Mouse (Mus musculus) monocyte, adult 59 days (primary cell): ENCODE results near the gene Dnajb14. TPM values are rescaled to one million over a fixed set of nuclear protein-coding genes. Genes with fewer than 3 reads are reported as not detected.

Source experiments
- total RNA-seq, 2 experiments: library from RNA; stranded (reverse); gene quantifications; one replicate each; pipeline ENCODE4 v1.2.4; 2023

Gene Dnajb14
- total RNA-seq = 10 to 100 TPM; 34.4 to 36.4 TPM

GRCm38 (mm10) chr3:137867437-137868093, at the start of gene Dnajb14:
Gene Dnajb14, plus strand, starts transcription at chr3:137867675.

GRCm38 (mm10) chr3:137864124-137864987, 3.1 kb upstream of the Dnajb14 start, which contains the start of gene H2afz:
Gene H2afz, plus strand, starts transcription at chr3:137864487.

GRCm38 (mm10) chr3:137918172-137918931, 50.9 kb downstream of the Dnajb14 start, which contains the start of gene Lamtor3:
Gene Lamtor3, plus strand, starts transcription at chr3:137918506.

Other genes starting within 250 kb of the Dnajb14 start
- not detected for gene Ddit4l, start 246.1 kb upstream of the Dnajb14 start, total RNA-seq
- not detected for gene Gm21962, start 196.2 kb upstream of the Dnajb14 start, total RNA-seq
- gene H2afz, start 3.2 kb upstream of the Dnajb14 start, total RNA-seq = 100 to 1,000 TPM; 351 to 420 TPM
- gene Lamtor3, start 50.8 kb downstream of the Dnajb14 start, total RNA-seq = 10 to 100 TPM; 68.4 to 75.6 TPM
- 10 to 100 TPM; 73.9 to 82.8 TPM for gene Dapp1, start 113.9 kb downstream of the Dnajb14 start, total RNA-seq
- not detected for gene 1110002E22Rik, start 197.4 kb downstream of the Dnajb14 start, total RNA-seq
- not detected for gene Gm5105, start 199.7 kb downstream of the Dnajb14 start, total RNA-seq